Mouse (Mus musculus) stomach, embryonic 14.5 days (tissue): ENCODE results near the gene Mymx. TPM values are rescaled to one million over a fixed set of nuclear protein-coding genes. Genes with fewer than 3 reads are reported as not detected.

Experiments used
- ATAC-seq: fragments of 200-750 bp; cut with Nextera tagmentation; 2 replicates; pipeline ENCODE4 v1.8.0; 2017; ENCODE audit warnings: low read depth, moderate TSS enrichment; ENCODE audit not compliant: insufficient number of reproducible peaks, insufficient read depth, low FRiP score
- H3K27ac ChIP-seq: fragments of 300-500 bp; sonication (generic); 2 replicates; pipeline ENCODE4 v1.5.1; 2014; ENCODE audit warnings: mild to moderate bottlenecking, low read length, moderate library complexity, mixed read lengths
- H3K27me3 ChIP-seq: fragments of 300-500 bp; sonication (generic); 2 replicates; pipeline ENCODE4 v1.6.1; 2014; ENCODE audit warnings: low read length, control low read depth, mixed read lengths; ENCODE audit not compliant: control insufficient read depth, insufficient read depth
- H3K36me3 ChIP-seq: fragments of 300-500 bp; sonication (generic); 2 replicates; pipeline ENCODE4 v1.6.1; 2014; ENCODE audit warnings: mild to moderate bottlenecking, control low read depth, low read length, moderate library complexity, mixed read lengths; ENCODE audit not compliant: control insufficient read depth, insufficient read depth
- H3K4me1 ChIP-seq: fragments of 300-500 bp; sonication (generic); 2 replicates; pipeline ENCODE4 v1.6.1; 2014; ENCODE audit warnings: low read length, control low read depth, mixed read lengths; ENCODE audit not compliant: control insufficient read depth, insufficient read depth
- H3K4me2 ChIP-seq: fragments of 300-500 bp; sonication (generic); replicated peaks from 2 replicates; pipeline ENCODE4 v1.6.1; 2014; ENCODE audit warnings: low read depth, low read length, control low read depth
- H3K4me3 ChIP-seq: fragments of 300-500 bp; sonication (generic); 2 replicates; pipeline ENCODE4 v1.5.1; 2014; ENCODE audit warnings: low read depth, low read length, control low read depth
- H3K9ac ChIP-seq: fragments of 300-500 bp; sonication (generic); replicated peaks from 2 replicates; pipeline ENCODE4 v1.6.1; 2014; ENCODE audit warnings: low read depth, mild to moderate bottlenecking, control low read depth, low read length, moderate library complexity, mixed read lengths
- H3K9me3 ChIP-seq: fragments of 300-500 bp; sonication (generic); 2 replicates; pipeline ENCODE4 v1.6.1; 2016; ENCODE audit warnings: low read depth, low read length, control low read depth; ENCODE audit not compliant: control insufficient read depth
- WGBS: fragments of 180-500 bp; shearing (Covaris S2); extraction: QIAGEN DNeasy Blood & Tissue Kit; methylation state at CpG from one replicate; pipeline ENCODE4 v1.1.7; 2014; 5-methylcytosine and 5-hydroxymethylcytosine counted together
- polyA plus RNA-seq: library from polyadenylated mRNA; unstranded; fragments of >200 nt; fragmentation: Nextera tagmentation; extraction: Ambion mirVana; gene quantifications from 2 replicates; pipeline ENCODE4 v1.2.1, GENCODE M21; 2014

Mymx gene
- polyA plus RNA-seq, 1 experiment from 2014 or later: 0.36 TPM

GRCm38 (mm10) chr17:45582188-45582587 is 19.7 kb downstream of the Mymx start:
- Histone ChIP-seq H3K4me1 (peaks cover 33% of the 10 kb centered on the region), H3K27ac (no peak overlapping the region), H3K4me2 (no peak overlapping the region), H3K27me3 (no peaks in the 10 kb centered on the region), H3K36me3 (no peaks in the 10 kb centered on the region; the same call in 1 of the 2 replicates), H3K9ac (no peak overlapping the region), H3K4me3 (no peak overlapping the region), H3K9me3 (no peaks in the 10 kb centered on the region)
- no peak for ATAC-seq
- whole genome bisulfite sequencing: 91% methylated on average over 6 of the region's 6 CpGs

GRCm38 (mm10) chr17:45581567-45581983 is 20.3 kb downstream of the Mymx start:
- ATAC-seq: no peak
- peak overlapping the region; percentile 63; the same call in 1 of the 2 replicates for H3K27ac ChIP-seq

DNA sequence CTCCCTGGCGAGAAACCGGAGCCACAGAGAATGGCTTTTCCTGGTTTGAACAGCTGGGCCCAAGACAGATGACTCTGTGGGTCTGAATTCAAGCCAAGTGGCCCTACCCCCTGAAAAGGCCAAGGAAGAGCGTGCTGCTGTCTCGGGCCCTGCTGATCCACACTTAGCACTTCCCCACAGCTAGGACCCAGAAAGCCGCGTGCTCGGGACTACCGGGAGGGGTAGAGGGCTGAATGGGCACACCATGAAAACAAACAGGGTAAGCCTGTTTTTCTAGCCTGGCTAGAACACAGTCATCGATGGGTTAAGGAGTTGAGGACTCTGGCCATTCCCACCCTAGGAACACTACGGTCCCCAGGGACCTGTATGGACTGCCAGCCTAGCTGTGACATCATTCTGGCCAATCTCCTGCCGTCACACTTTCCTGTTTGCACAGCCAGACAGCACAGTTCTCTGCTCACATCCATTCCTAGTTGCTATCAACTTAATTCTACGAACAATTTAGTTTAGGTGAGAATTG is 20.9 kb downstream of the Mymx start:
- H3K36me3 ChIP-seq: no peaks in the 10 kb centered on the region; the same call in 1 of the 2 replicates
- ATAC-seq: peak; percentile 19; the same call in 1 of the 2 replicates

More at GRCm38 (mm10) chr17:45581567-45581983, 20.3 kb downstream of the Mymx start:
- Histone ChIP-seq H3K9ac (0 out of 2 replicates have a peak overlapping the region, but pooled peaks have one; percentile 10), H3K27me3 (no peaks in the 10 kb centered on the region), H3K4me3 (no peak overlapping the region), H3K9me3 (no peaks in the 10 kb centered on the region), H3K4me1 (peaks cover 33% of the 10 kb centered on the region), H3K4me2 (no peak overlapping the region), H3K36me3 (no peaks in the 10 kb centered on the region; the same call in 1 of the 2 replicates)
- 10% methylated on average over 2 of the region's 2 CpGs for WGBS

DNA sequence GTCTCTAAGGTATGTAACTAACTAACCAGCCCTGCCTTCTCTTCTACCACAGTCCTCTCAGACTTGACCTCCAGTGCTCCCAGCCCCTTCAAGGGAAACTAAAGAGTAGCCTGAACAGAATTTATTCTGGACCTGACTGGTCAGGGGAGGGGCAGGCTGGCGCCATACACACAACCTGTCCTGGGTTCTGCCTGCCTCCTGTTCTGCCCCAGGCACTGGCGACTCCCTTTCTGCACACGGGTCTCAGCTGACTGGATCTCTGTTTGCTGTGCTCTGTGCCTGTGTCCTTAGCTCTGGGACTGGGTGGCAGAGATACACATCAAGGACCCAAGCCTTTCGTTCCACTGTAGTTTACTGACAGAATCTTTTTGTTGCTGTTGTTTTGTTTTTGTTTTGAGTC is 22.3 kb downstream of the Mymx start:
- Histone ChIP-seq H3K27ac (no peak overlapping the region), H3K4me1 (peaks cover 29% of the 10 kb centered on the region), H3K27me3 (no peaks in the 10 kb centered on the region), H3K9me3 (no peaks in the 10 kb centered on the region), H3K4me2 (no peak overlapping the region), H3K9ac (no peak overlapping the region), H3K36me3 (no peaks in the 10 kb centered on the region), H3K4me3 (no peak overlapping the region)
- ATAC-seq: no peak
- WGBS: 76% methylated on average over 4 of the region's 4 CpGs

More for the DNA sequence above, 20.9 kb downstream of the Mymx start:
- Histone ChIP-seq H3K27me3 (no peaks in the 10 kb centered on the region), H3K4me1 (peaks cover 33% of the 10 kb centered on the region), H3K4me2 (no peak overlapping the region), H3K4me3 (no peak overlapping the region), H3K9me3 (no peaks in the 10 kb centered on the region), H3K27ac (peak overlapping the region; percentile 63; the same call in 1 of the 2 replicates), H3K9ac (0 out of 2 replicates have a peak overlapping the region, but pooled peaks have one; percentile 10)
- WGBS: 28% methylated on average over 12 of the region's 12 CpGs

DNA sequence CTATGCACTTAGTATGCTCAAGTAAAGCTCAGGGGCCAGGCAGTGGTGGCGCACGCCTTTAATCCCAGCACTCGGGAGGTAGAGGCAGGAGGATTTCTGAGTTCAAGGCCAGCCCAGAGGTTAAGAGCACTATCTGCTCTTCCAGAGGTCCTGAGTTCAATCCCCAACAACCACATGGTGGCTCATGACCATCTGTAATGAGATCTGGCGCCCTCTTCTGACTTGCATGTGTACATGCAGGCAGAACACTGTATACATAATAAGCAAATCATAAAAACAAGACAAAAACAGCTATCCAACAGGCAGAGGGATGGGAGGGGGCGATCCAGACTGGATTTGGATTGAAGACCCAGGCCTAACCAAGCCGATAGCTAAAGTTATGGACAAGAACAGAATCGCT is 23.1 kb downstream of the Mymx start:
- Histone ChIP-seq H3K36me3 (no peaks in the 10 kb centered on the region), H3K27me3 (no peaks in the 10 kb centered on the region), H3K27ac (peak overlapping the region; percentile 78; the same call in 1 of the 2 replicates), H3K9ac (no peak overlapping the region), H3K4me1 (peaks cover 24% of the 10 kb centered on the region), H3K9me3 (no peaks in the 10 kb centered on the region), H3K4me3 (no peak overlapping the region), H3K4me2 (no peak overlapping the region)
- WGBS: 70% methylated on average over 7 of the region's 7 CpGs
- no peak for ATAC-seq

- Histone ChIP-seq H3K4me1 (peaks cover 24% of the 10 kb centered on the region), H3K36me3 (no peaks in the 10 kb centered on the region), H3K27ac (peak overlapping the region; percentile 78; the same call in 1 of the 2 replicates), H3K9me3 (no peaks in the 10 kb centered on the region), H3K9ac (no peak overlapping the region), H3K4me2 (no peak overlapping the region), H3K27me3 (no peaks in the 10 kb centered on the region), H3K4me3 (no peak overlapping the region)
- WGBS: 48% methylated on average over 5 of the region's 5 CpGs
- no peak for ATAC-seq
Measured at GRCm38 (mm10) chr17:45578242-45578641, 23.7 kb downstream of the Mymx start.

DNA sequence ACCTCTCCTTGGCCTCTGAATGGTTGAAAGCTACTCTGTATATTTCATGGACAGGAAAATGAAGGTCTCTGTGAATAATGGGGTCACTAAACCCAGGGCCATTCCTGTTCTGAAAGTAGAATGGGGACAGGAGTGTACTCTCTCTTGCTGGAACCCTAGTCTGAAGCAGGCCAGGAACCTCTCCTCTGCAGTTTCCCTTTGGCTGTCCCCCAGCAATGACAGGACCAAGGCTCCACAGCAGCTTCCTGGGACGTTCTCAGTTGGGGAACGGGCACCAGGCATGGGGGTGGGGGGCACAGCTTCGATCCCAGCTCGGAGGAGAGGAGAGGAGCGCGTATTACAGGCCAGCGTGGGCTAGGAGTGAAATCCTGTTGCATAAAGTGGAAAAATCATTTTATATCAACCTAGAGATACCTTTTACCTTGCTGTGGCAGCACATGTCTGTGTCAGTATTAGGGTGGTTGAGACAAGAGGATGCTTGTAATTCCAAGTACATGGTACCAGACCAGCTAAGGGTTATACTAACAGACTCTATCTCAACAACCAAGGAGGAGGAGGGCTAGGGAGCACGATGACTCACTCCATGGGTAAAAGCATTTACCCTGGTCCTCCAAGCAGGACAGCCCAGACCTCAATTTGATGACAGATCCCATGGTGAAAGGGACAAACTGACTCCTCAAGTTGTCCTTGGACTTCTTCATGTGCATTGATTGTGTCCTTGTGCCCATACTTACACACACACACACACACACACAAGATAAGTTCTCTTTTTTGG is 26.6 kb downstream of the Mymx start:
- Histone ChIP-seq H3K36me3 (peaks cover 16% of the 10 kb centered on the region), H3K9ac (no peak overlapping the region), H3K4me1 (peaks cover 32% of the 10 kb centered on the region; the same call in 1 of the 2 replicates), H3K27me3 (no peaks in the 10 kb centered on the region), H3K27ac (0 out of 2 replicates have a peak overlapping the region, but pooled peaks have one; percentile 98), H3K4me3 (no peak overlapping the region), H3K4me2 (no peak overlapping the region), H3K9me3 (no peaks in the 10 kb centered on the region)
- 89% methylated on average over 8 of the region's 8 CpGs for WGBS
- no peak for ATAC-seq

- H3K4me1 ChIP-seq: peaks cover 36% of the 10 kb centered on the region; the same call in 1 of the 2 replicates
- peak overlapping the region; percentile 98 for H3K27ac ChIP-seq
- peaks cover 27% of the 10 kb centered on the region for H3K36me3 ChIP-seq
- H3K4me2 ChIP-seq: peak overlapping the region; percentile 80
- 2% methylated on average over 17 of the region's 17 CpGs for WGBS
- H3K27me3 ChIP-seq: no peaks in the 10 kb centered on the region
- peak; percentile 46 for ATAC-seq
- H3K9me3 ChIP-seq: no peaks in the 10 kb centered on the region
- H3K9ac ChIP-seq: peak overlapping the region; percentile 76
- H3K4me3 ChIP-seq: peak overlapping the region; percentile 100
Measured at GRCm38 (mm10) chr17:45574129-45574761, 27.7 kb downstream of the Mymx start.
